Mouse (Mus musculus) spleen, adult 2 months (tissue): Measurements from ENCODE around the gene Olfr373. TPM values are rescaled to one million over a fixed set of nuclear protein-coding genes. Genes with fewer than 3 reads are reported as not detected.
"Not testable (repeated sequence)": the region's sequence is repeated elsewhere in the genome, so short reads cannot be mapped to it uniquely, and the experiment has no call there.

Experiments used
- DNase-seq, 2 experiments: peaks; one replicate each; pipeline versions ENCODE4 v3.0.0 to v3.0.0-alpha.2; 2012 to 2021; ENCODE audit warnings: low spot score in 2 of 2, low read depth in 1 of 2
- H3K27ac ChIP-seq: fragments of 200-500 bp; 2 replicates; pipeline ENCODE4 v1.5.1; 2012; ENCODE audit warnings: low read length, inconsistent platforms; ENCODE audit not compliant: insufficient read depth
- H3K27me3 ChIP-seq: fragments of 200-500 bp; 2 replicates; pipeline ENCODE4 v1.6.1; 2012; ENCODE audit warnings: mild to moderate bottlenecking, moderate library complexity, low read length, inconsistent platforms; ENCODE audit not compliant: control insufficient read depth, insufficient read depth
- H3K36me3 ChIP-seq: fragments of 200-500 bp; 2 replicates; pipeline ENCODE4 v1.6.1; 2012; ENCODE audit warnings: mild to moderate bottlenecking, low read length, inconsistent platforms; ENCODE audit not compliant: control insufficient read depth, insufficient read depth
- H3K4me1 ChIP-seq: fragments of 200-500 bp; 2 replicates; pipeline ENCODE4 v1.6.1; 2011; ENCODE audit warnings: inconsistent platforms; ENCODE audit not compliant: control insufficient read depth, insufficient read depth, insufficient read length
- H3K4me3 ChIP-seq: fragments of 200-500 bp; 2 replicates; pipeline ENCODE4 v1.5.1; 2011; ENCODE audit warnings: mild to moderate bottlenecking, inconsistent platforms; ENCODE audit not compliant: insufficient read depth, insufficient read length; ENCODE audit errors: extremely low read depth
- CTCF ChIP-seq: fragments of 200-500 bp; IDR thresholded peaks from 2 replicates; pipeline ENCODE4 v1.5.1; 2011; ENCODE audit warnings: mild to moderate bottlenecking, inconsistent platforms; ENCODE audit not compliant: insufficient read depth, insufficient read length, insufficient replicate concordance; ENCODE audit errors: extremely low read depth
- POLR2A ChIP-seq: fragments of 200-500 bp; IDR thresholded peaks from 2 replicates; pipeline ENCODE4 v1.6.1; 2011; ENCODE audit warnings: low read depth, low read length, inconsistent platforms
- WGBS: fragments of 180-500 bp; shearing (Covaris S2); methylation state at CpG from one replicate; pipeline ENCODE4 v1.1.7; 2018; 5-methylcytosine and 5-hydroxymethylcytosine counted together
- polyA plus RNA-seq: library from polyadenylated mRNA; depleted of rRNA; stranded (reverse); fragments of >200 nt; gene quantifications from 2 replicates; pipeline ENCODE4 v1.2.3, GENCODE M21; 2012; rRNA removed

Gene Olfr373
- not detected in 2 replicates for polyA plus RNA-seq

GRCm38 (mm10) chr8:72082877-72083276, at the start of gene Olfr373:
Olfr373 (plus strand) TSS chr8:72083177.
- H3K36me3 ChIP-seq, H3K4me3 ChIP-seq, DNase-seq, H3K4me1 ChIP-seq, H3K27ac ChIP-seq, H3K27me3 ChIP-seq: not testable (repeated sequence)

GRCm38 (mm10) chr8:72040918-72041317, 42.1 kb upstream of the Olfr373 start, which contains the start of gene Olfr372:
Olfr372 (plus strand) TSS chr8:72041218.
- not testable (repeated sequence) for H3K4me3 ChIP-seq, DNase-seq, H3K36me3 ChIP-seq, H3K27ac ChIP-seq, H3K27me3 ChIP-seq
- 91% methylated on average over 4 of the region's 4 CpGs for WGBS
- peaks cover 10% of the 10 kb centered on the region for H3K4me1 ChIP-seq

GRCm38 (mm10) chr8:72042493-72042892, 40.5 kb upstream of the Olfr373 start:
- TF ChIP-seq CTCF (no peak), POLR2A (no peak)
- Histone ChIP-seq H3K4me1 (peaks cover 10% of the 10 kb centered on the region), H3K4me3 (no peak overlapping the region), H3K27me3 (no peaks in the 10 kb centered on the region), H3K36me3 (no peaks in the 10 kb centered on the region), H3K27ac (no peak overlapping the region)
- peak in 1 of 2 experiments; percentile 7 for DNase-seq
- 60% methylated on average over 1 of the region's 1 CpGs for WGBS

DNA sequence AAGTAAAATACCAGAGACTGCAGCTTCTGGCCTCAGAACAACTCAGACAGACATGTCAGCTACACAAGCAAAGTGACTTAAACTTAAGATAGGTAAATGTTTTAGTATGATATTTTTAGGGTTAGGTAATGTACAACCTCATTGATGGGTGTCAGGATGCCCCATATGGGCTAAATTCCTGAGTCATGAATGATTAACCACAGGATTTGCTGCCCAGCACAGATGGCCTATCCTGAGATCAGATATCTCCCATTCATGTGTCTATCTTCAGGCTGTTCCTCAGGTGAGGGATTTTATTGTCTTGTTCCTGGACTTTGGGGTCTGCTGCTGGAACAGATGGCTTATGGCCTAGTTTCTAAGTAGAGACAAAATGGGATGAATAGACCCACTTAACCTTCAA, 28.3 kb upstream of the Olfr373 start:
- not testable (repeated sequence) for H3K4me1 ChIP-seq, H3K36me3 ChIP-seq, DNase-seq, H3K27me3 ChIP-seq, H3K27ac ChIP-seq, H3K4me3 ChIP-seq

- H3K36me3 ChIP-seq = not testable (repeated sequence)
These were observed 25.3 kb upstream of the Olfr373 start for GRCm38 (mm10) chr8:72057643-72058042.

DNA sequence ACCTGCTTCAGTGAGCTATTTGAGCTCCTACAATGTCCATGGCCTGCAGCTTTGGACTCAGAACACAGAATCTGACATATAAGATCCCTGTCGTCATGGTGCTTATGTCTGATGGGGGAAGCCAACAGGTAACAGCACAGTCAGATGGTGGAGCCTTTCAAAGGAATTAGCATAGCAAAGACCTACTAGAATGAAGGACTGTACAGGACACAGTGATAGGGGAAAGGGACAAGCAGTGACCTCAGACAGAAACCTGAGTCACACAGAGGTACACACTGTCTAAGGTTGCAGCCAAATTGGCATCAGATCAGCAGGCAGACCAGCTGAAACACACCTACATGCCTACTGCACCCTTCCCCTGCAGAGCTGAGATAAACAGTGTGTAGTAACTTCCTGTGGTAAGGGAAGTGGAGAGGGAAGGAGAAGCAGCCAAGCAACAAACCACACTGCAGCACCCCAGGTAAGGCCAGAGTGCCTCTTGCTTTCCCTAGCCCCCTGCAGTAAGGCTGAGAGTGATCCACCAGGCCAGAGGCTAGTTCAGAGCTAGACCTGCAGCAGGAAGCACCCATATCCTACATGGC, 16.1 kb upstream of the Olfr373 start:
- H3K4me1 ChIP-seq, H3K36me3 ChIP-seq, H3K27me3 ChIP-seq, H3K4me3 ChIP-seq: not testable (repeated sequence)
- peak overlapping the region; percentile 70 for H3K27ac ChIP-seq
- 56% methylated on average over 1 of the region's 1 CpGs for WGBS
- DNase-seq = peak in 1 of 2 experiments; percentile 35

More at GRCm38 (mm10) chr8:72057643-72058042, 25.3 kb upstream of the Olfr373 start:
- DNase-seq, H3K4me3 ChIP-seq, H3K4me1 ChIP-seq, H3K27ac ChIP-seq, H3K27me3 ChIP-seq: not testable (repeated sequence)
- WGBS = 92% methylated on average over 3 of the region's 4 CpGs

GRCm38 (mm10) chr8:72084744-72085143, 1.8 kb downstream of the Olfr373 start:
- Histone ChIP-seq H3K4me3 (no peak overlapping the region), H3K27me3 (no peaks in the 10 kb centered on the region), H3K27ac (peak overlapping the region; percentile 57), H3K36me3 (no peaks in the 10 kb centered on the region), H3K4me1 (peaks cover 6% of the 10 kb centered on the region; the same call in 1 of the 2 replicates)
- TF ChIP-seq POLR2A (no peak), CTCF (no peak)
- no peak for DNase-seq
- 15% methylated on average over 5 of the region's 5 CpGs for WGBS

- H3K4me1 ChIP-seq, H3K36me3 ChIP-seq, DNase-seq, H3K27ac ChIP-seq, H3K4me3 ChIP-seq, H3K27me3 ChIP-seq: not testable (repeated sequence)
- 80% methylated on average over 3 of the region's 3 CpGs for WGBS
These were observed 4.6 kb downstream of the Olfr373 start for GRCm38 (mm10) chr8:72087611-72088010.

- H3K27me3 ChIP-seq, H3K4me3 ChIP-seq, H3K27ac ChIP-seq, H3K36me3 ChIP-seq, H3K4me1 ChIP-seq, DNase-seq: not testable (repeated sequence)
These were observed 13.7 kb downstream of the Olfr373 start for GRCm38 (mm10) chr8:72096721-72097120.

DNA sequence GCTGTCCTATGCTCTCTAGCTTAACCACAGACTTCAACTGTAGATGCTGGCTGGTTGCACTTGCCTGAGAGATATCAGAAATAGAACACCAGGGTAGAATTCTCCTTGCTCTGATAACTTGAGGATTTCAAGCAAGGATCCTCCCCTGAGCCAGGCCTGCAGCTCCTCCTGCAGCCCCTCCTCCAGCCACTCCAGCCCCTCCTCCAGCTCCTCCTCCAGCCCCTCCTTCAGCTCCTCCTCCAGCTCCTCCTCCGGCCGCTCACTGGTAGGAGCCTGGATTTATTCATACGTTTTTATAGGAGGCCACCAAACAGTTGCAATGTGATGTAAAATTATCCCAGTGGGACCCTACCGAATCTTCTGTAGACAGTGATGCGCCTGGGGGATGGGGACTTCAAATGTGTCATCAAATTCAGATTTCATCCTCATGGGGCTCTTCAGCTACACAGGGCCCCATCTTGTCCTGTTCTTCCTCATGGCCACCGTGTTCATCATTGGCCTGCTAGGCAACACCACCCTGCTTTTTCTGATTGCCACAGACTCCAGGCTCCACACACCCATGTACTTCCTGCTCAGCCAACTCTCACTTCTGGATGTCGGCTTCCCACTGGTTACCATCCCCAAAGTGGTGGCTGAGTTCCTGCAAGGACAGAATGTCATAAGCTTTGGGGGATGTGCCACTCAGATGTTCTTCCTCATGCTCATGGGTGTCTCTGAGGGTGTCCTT, 16.6 kb downstream of the Olfr373 start:
- H3K27me3 ChIP-seq, H3K27ac ChIP-seq, DNase-seq, H3K36me3 ChIP-seq, H3K4me3 ChIP-seq, H3K4me1 ChIP-seq: not testable (repeated sequence)
- WGBS = 79% methylated on average over 6 of the region's 7 CpGs
